Mouse (Mus musculus): ENCODE measurements at regions not wholly inside any gene's neighbourhood (a gene's known extent, or its start where the extent isn't known, plus 50 kb on each side); places are given as distances from the start of the nearest gene placed in this dataset.

DNA sequence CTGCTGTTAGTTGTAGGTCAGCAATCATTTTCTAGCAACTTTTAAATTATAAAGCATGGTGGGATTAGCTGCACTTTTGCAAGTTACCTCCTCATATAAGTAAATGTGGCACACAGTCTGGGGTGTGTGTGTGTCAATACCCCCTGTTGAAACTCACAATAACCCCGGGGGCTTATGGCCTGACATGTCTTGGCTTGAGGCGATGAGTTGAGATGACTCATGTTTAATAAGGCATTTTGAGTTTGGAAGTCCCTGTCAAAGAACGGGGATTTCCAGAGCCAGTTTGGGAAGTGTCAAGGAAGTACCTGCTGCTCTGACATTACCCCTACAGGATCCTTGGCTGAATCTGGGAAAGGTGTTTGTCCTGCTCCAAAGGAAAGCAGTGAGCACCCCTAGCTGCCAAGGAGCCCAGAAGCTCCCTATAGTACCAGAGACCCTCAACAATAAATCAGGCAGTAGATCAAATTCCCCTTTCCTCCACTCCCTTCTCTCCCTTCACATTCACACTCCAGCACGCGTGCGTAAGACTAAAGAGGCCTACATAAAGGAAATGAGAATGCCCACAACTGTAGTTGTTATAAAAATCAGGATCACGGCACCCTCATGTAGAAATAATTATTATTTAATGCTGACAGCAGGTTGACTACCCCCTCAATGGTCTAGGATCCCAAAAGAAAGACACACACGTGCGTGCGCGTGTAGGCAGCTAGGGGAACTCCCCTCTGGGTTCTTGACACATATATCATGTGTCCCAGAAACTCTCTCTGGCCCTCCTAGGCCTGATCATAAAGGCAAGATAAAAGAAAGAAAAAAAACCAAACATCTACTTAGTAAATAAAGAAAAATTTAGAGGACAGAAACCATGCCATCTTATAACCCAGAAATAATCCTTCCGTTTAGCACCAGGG lies 216.3 kb upstream of the Cdh5 start:
- ATAC-seq (replicated peaks; ENCODE audit: insufficient number of reproducible peaks, low FRiP score, low TSS enrichment, low read depth) (no peak), DNase-seq (ENCODE audit: low spot score) (no peak)
- H3K36me3 ChIP-seq (replicated peaks; ENCODE audit: control insufficient read depth, insufficient read depth, low read depth, low read length) = no peaks in the 10 kb centered on the region
- H3K9ac ChIP-seq (replicated peaks; ENCODE audit: low read length) = no peak overlapping the region
- no peaks in the 10 kb centered on the region for H3K9me3 ChIP-seq (replicated peaks; ENCODE audit: control insufficient read depth, low read length)
- no peaks in the 10 kb centered on the region for H3K27me3 ChIP-seq (ENCODE audit: control insufficient read depth, insufficient read depth, low read length)
- 89% methylated on average over 12 of the region's 12 CpGs for WGBS
- no peak overlapping the region for H3K4me2 ChIP-seq (ENCODE audit: low read depth, low read length)
- H3K27ac ChIP-seq (replicated peaks; ENCODE audit: low read depth, low read length) = no peak overlapping the region
- H3K4me3 ChIP-seq (ENCODE audit: low read depth, low read length) = no peak overlapping the region
- H3K4me1 ChIP-seq (ENCODE audit: control insufficient read depth, insufficient read depth, low read length) = no peaks in the 10 kb centered on the region

DNA sequence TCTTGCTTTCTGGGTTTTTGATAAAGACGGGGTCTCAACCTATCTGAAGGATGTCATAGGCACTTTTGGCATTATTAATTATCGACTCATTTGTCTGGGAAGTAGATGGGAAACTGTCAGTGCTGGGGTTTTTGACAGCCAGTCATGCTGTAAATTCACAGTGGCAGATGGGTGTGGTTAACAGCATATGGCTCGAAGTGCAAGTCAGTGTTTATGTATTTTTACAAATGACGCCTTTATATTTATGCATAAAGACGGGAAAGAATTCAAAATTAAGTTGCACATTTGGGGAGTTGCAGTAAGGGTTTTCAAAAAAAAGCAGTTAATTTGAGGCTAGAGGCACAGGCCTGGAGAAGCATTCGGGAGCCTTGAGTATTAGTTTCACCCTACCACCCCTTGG lies 206.8 kb upstream of the Cdh5 start:
- H3K4me1 ChIP-seq (ENCODE audit: control insufficient read depth, insufficient read depth, low read length) = no peaks in the 10 kb centered on the region
- no peaks in the 10 kb centered on the region for H3K9me3 ChIP-seq (replicated peaks; ENCODE audit: control insufficient read depth, low read length)
- H3K27me3 ChIP-seq (ENCODE audit: control insufficient read depth, insufficient read depth, low read length) = no peaks in the 10 kb centered on the region
- 85% methylated on average over 6 of the region's 6 CpGs for WGBS
- ATAC-seq (replicated peaks; ENCODE audit: insufficient number of reproducible peaks, low FRiP score, low TSS enrichment, low read depth) (no peak), DNase-seq (ENCODE audit: low spot score) (no peak)
- no peak overlapping the region for H3K4me2 ChIP-seq (ENCODE audit: low read depth, low read length)
- H3K4me3 ChIP-seq (ENCODE audit: low read depth, low read length) = no peak overlapping the region
- H3K9ac ChIP-seq (replicated peaks; ENCODE audit: low read length) = no peak overlapping the region
- no peak overlapping the region for H3K27ac ChIP-seq (replicated peaks; ENCODE audit: low read depth, low read length)
- no peaks in the 10 kb centered on the region for H3K36me3 ChIP-seq (replicated peaks; ENCODE audit: control insufficient read depth, insufficient read depth, low read depth, low read length)

DNA sequence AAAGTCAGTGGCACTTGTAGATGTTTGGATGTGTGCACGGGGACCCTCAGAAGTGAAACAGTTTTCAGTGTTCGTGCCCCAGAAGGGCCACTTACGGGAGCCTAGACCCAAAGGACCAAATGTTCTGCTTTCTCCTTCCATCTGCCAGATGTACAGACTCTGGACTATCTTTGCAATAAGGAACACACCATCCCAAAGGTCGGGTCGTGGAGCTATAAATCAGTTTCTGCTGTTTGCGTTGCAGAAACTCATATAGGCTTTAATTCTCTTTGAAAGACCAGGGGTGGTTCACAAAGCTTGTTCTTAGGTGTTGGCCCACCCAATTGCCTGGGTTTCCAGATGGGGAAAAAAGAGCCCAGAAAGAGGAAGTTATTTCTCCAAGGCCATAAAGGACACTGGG lies 206.3 kb upstream of the Cdh5 start:
- WGBS = 90% methylated on average over 6 of the region's 6 CpGs
- Histone ChIP-seq H3K27ac (replicated peaks; ENCODE audit: low read depth, low read length) (no peak overlapping the region), H3K27me3 (ENCODE audit: control insufficient read depth, insufficient read depth, low read length) (no peaks in the 10 kb centered on the region), H3K4me3 (ENCODE audit: low read depth, low read length) (no peak overlapping the region), H3K4me2 (ENCODE audit: low read depth, low read length) (no peak overlapping the region), H3K4me1 (ENCODE audit: control insufficient read depth, insufficient read depth, low read length) (no peaks in the 10 kb centered on the region), H3K9me3 (replicated peaks; ENCODE audit: control insufficient read depth, low read length) (no peaks in the 10 kb centered on the region), H3K36me3 (replicated peaks; ENCODE audit: control insufficient read depth, insufficient read depth, low read depth, low read length) (no peaks in the 10 kb centered on the region), H3K9ac (replicated peaks; ENCODE audit: low read length) (no peak overlapping the region)
- ATAC-seq (replicated peaks; ENCODE audit: insufficient number of reproducible peaks, low FRiP score, low TSS enrichment, low read depth) (no peak), DNase-seq (ENCODE audit: low spot score) (no peak)

DNA sequence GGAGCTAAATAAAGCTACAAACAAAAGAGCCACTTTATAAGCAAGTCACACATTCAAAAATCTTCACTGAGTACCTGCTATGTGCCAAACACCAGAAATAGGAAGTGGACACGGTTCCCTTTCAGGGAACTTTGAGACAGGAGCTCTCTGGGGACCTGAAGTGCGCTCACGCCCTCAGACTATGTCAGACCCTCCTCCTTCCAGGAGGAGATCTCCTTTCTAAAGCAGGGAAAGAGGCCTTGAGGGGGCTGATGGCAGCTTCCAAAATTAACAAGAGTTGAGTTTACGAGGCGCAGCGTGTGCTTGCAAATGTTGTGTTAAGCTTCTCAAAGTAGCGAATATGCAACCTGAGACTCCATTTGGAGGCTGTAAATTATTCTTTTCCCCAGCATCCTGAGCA lies 204.0 kb upstream of the Cdh5 start:
- DNase-seq (ENCODE audit: low spot score) = no peak

DNA sequence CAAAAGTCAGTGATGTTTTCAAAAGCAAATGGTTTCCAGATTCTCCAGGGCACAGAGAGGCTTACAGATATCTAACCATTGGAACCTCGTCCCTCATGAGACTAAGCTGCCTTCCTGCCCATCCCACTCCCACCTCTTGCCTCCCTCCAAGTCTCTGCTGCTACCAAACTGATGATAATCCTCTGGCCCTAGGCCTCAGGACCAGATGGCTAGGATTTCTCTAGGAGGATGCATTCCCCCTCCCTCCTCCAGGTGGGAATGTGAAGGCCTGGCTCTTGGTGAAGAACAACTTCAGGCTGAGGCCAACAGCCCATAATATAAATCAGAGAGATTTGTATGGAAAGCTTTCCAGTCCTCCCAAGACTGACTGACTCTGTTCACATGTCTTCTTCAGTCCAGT lies 198.9 kb upstream of the Cdh5 start:
- Histone ChIP-seq H3K27me3 (ENCODE audit: control insufficient read depth, insufficient read depth, low read length) (no peaks in the 10 kb centered on the region), H3K4me3 (ENCODE audit: low read depth, low read length) (no peak overlapping the region), H3K27ac (replicated peaks; ENCODE audit: low read depth, low read length) (no peak overlapping the region), H3K9ac (replicated peaks; ENCODE audit: low read length) (no peak overlapping the region), H3K4me1 (ENCODE audit: control insufficient read depth, insufficient read depth, low read length) (no peaks in the 10 kb centered on the region), H3K36me3 (replicated peaks; ENCODE audit: control insufficient read depth, insufficient read depth, low read depth, low read length) (no peaks in the 10 kb centered on the region), H3K4me2 (ENCODE audit: low read depth, low read length) (no peak overlapping the region), H3K9me3 (replicated peaks; ENCODE audit: control insufficient read depth, low read length) (no peaks in the 10 kb centered on the region)
- ATAC-seq (replicated peaks; ENCODE audit: insufficient number of reproducible peaks, low FRiP score, low TSS enrichment, low read depth) (no peak), DNase-seq (ENCODE audit: low spot score) (no peak)
- WGBS = 32% methylated on average over 1 of the region's 1 CpGs

More for the DNA sequence above, 204.0 kb upstream of the Cdh5 start:
- no peak for ATAC-seq (replicated peaks; ENCODE audit: insufficient number of reproducible peaks, low FRiP score, low TSS enrichment, low read depth)
- H3K4me2 ChIP-seq (ENCODE audit: low read depth, low read length) = no peak overlapping the region
- WGBS = 74% methylated on average over 7 of the region's 7 CpGs
- H3K4me1 ChIP-seq (ENCODE audit: control insufficient read depth, insufficient read depth, low read length) = no peaks in the 10 kb centered on the region
- H3K27ac ChIP-seq (replicated peaks; ENCODE audit: low read depth, low read length) = no peak overlapping the region
- H3K36me3 ChIP-seq (replicated peaks; ENCODE audit: control insufficient read depth, insufficient read depth, low read depth, low read length) = no peaks in the 10 kb centered on the region
- no peak overlapping the region for H3K4me3 ChIP-seq (ENCODE audit: low read depth, low read length)
- no peaks in the 10 kb centered on the region for H3K9me3 ChIP-seq (replicated peaks; ENCODE audit: control insufficient read depth, low read length)
- no peaks in the 10 kb centered on the region for H3K27me3 ChIP-seq (ENCODE audit: control insufficient read depth, insufficient read depth, low read length)
- H3K9ac ChIP-seq (replicated peaks; ENCODE audit: low read length) = no peak overlapping the region

DNA sequence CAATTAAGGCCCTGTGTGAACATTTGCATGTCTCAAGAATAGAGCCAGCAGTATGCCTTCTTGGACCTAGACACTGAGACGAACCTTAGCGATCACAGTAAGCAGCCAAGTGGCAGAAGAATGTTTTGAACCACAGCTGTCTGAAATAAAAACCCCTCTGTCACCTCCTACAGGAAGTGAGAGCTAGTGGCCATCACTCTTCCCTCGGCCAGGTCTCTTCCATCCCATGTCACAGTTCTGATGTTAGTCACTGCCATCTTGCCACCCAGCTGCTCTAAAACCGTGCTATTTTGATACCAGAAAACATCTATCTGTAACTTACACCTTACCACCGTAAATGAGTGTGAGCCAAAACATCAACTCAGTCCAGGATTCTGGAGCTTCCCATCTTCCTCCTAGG lies 197.8 kb upstream of the Cdh5 start:
- Histone ChIP-seq H3K4me1 (ENCODE audit: control insufficient read depth, insufficient read depth, low read length) (no peaks in the 10 kb centered on the region), H3K36me3 (replicated peaks; ENCODE audit: control insufficient read depth, insufficient read depth, low read depth, low read length) (no peaks in the 10 kb centered on the region), H3K9me3 (replicated peaks; ENCODE audit: control insufficient read depth, low read length) (no peaks in the 10 kb centered on the region), H3K4me2 (ENCODE audit: low read depth, low read length) (no peak overlapping the region), H3K27me3 (ENCODE audit: control insufficient read depth, insufficient read depth, low read length) (no peaks in the 10 kb centered on the region), H3K4me3 (ENCODE audit: low read depth, low read length) (no peak overlapping the region), H3K27ac (replicated peaks; ENCODE audit: low read depth, low read length) (no peak overlapping the region), H3K9ac (replicated peaks; ENCODE audit: low read length) (no peak overlapping the region)
- WGBS = 82% methylated on average over 5 of the region's 5 CpGs
- DNase-seq (ENCODE audit: low spot score) (no peak), ATAC-seq (replicated peaks; ENCODE audit: insufficient number of reproducible peaks, low FRiP score, low TSS enrichment, low read depth) (no peak)

DNA sequence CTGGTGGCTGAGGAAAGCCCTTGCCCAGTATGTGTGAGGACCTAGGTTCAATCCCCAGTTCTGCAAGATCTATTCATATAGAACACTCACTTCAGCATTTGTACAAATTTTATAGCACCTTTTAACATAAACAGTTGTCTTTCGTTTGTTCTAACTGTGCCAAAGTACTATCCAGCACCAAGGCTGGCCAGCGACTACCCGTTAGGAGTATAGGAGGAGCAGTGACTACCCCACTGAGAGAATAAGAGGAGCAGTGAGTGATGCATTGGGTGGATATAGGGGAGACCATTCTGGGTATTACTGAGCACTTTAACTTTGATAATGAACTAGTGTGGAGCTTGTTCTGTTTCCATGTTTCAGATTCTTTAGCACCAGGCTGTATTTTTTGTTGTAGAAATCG lies 193.8 kb upstream of the Cdh5 start:
- DNase-seq (ENCODE audit: low spot score) (no peak), ATAC-seq (replicated peaks; ENCODE audit: insufficient number of reproducible peaks, low FRiP score, low TSS enrichment, low read depth) (no peak)
- Histone ChIP-seq H3K36me3 (replicated peaks; ENCODE audit: control insufficient read depth, insufficient read depth, low read depth, low read length) (no peaks in the 10 kb centered on the region), H3K27ac (replicated peaks; ENCODE audit: low read depth, low read length) (no peak overlapping the region), H3K4me2 (ENCODE audit: low read depth, low read length) (no peak overlapping the region), H3K4me1 (ENCODE audit: control insufficient read depth, insufficient read depth, low read length) (no peaks in the 10 kb centered on the region), H3K9me3 (replicated peaks; ENCODE audit: control insufficient read depth, low read length) (no peaks in the 10 kb centered on the region), H3K27me3 (ENCODE audit: control insufficient read depth, insufficient read depth, low read length) (no peaks in the 10 kb centered on the region), H3K9ac (replicated peaks; ENCODE audit: low read length) (no peak overlapping the region), H3K4me3 (ENCODE audit: low read depth, low read length) (no peak overlapping the region)
- WGBS = 87% methylated on average over 4 of the region's 4 CpGs

DNA sequence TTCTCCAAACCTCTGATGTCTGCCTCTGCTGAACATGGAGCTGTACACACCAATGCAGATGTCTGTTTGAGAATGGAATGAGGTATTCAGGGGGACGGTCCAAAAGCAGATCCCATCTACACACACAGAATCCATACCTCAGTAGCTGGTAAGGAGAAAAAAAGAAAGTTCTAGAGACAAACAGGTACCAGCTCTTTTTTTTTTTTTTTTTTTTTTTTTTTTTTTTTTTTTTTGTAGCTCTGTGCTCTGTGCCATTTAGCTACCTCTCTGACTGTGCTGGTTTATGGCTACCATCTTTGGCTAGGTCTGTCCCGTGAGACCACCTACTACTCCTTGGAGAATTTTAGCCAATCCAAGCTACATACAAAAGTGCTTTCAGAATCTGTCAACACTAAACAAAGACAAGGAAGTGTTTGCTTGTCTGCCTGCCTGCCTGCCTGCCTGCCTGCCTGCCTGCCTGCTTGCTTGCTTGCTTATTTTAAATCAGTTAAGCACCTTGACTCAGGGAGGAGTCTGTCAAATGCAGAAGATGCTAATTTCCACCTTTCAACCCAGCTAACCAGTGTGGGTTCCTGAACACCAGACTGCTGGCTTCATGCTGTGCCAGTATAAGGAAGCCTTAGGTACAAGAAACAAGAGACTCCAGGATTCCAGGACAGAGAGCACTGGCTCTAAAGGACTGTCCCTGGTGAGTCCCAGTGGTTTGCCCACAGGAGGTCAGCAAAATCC lies 190.0 kb upstream of the Cdh5 start:
- Histone ChIP-seq H3K27me3 (ENCODE audit: control insufficient read depth, insufficient read depth, low read length) (no peaks in the 10 kb centered on the region), H3K9me3 (replicated peaks; ENCODE audit: control insufficient read depth, low read length) (no peaks in the 10 kb centered on the region)

More for the DNA sequence above, 190.0 kb upstream of the Cdh5 start:
- ATAC-seq (replicated peaks; ENCODE audit: insufficient number of reproducible peaks, low FRiP score, low TSS enrichment, low read depth) (no peak), DNase-seq (ENCODE audit: low spot score) (no peak)
- WGBS = 71% methylated on average over 2 of the region's 2 CpGs
- H3K4me1 ChIP-seq (ENCODE audit: control insufficient read depth, insufficient read depth, low read length) = no peaks in the 10 kb centered on the region
- H3K9ac ChIP-seq (replicated peaks; ENCODE audit: low read length) = no peak overlapping the region
- H3K4me3 ChIP-seq (ENCODE audit: low read depth, low read length) = no peak overlapping the region
- H3K36me3 ChIP-seq (replicated peaks; ENCODE audit: control insufficient read depth, insufficient read depth, low read depth, low read length) = no peaks in the 10 kb centered on the region
- H3K4me2 ChIP-seq (ENCODE audit: low read depth, low read length) = no peak overlapping the region
- no peak overlapping the region for H3K27ac ChIP-seq (replicated peaks; ENCODE audit: low read depth, low read length)

Measured in embryonic facial prominence, embryonic 11.5 days (tissue).